Mouse (Mus musculus) kidney, adult 2 months (tissue): ENCODE results near the gene Pibf1. TPM values are rescaled to one million over a fixed set of nuclear protein-coding genes. Genes with fewer than 3 reads are reported as not detected.
A peak's percentile ranks its signal among the peaks of the same experiment; 100 is the strongest.

ENCODE experiments used
- DNase-seq: peaks from one replicate; pipeline ENCODE4 v3.0.0; 2021
- H3K27ac ChIP-seq: fragments of 200-500 bp; 2 replicates; pipeline ENCODE4 v1.5.1; 2012; ENCODE audit warnings: low read depth, low read length, control low read depth, inconsistent platforms; ENCODE audit not compliant: insufficient read depth
- H3K27me3 ChIP-seq: fragments of 200-500 bp; replicated peaks from 2 replicates; pipeline ENCODE4 v1.6.1; 2012; ENCODE audit warnings: mild to moderate bottlenecking, moderate library complexity, low read length, inconsistent platforms; ENCODE audit not compliant: control insufficient read depth, insufficient read depth
- H3K36me3 ChIP-seq: fragments of 200-500 bp; 2 replicates; pipeline ENCODE4 v1.6.1; 2012; ENCODE audit warnings: mild to moderate bottlenecking, moderate library complexity, low read length, inconsistent platforms; ENCODE audit not compliant: control insufficient read depth, insufficient read depth
- H3K4me1 ChIP-seq: fragments of 200-500 bp; 2 replicates; pipeline ENCODE4 v1.6.1; 2011; ENCODE audit warnings: low read length; ENCODE audit not compliant: control insufficient read depth, insufficient read depth
- H3K4me3 ChIP-seq: fragments of 200-500 bp; 2 replicates; pipeline ENCODE4 v1.5.1; 2011; ENCODE audit warnings: mild to moderate bottlenecking, low read depth, low read length, control low read depth; ENCODE audit not compliant: insufficient read depth
- CTCF ChIP-seq: fragments of 200-500 bp; conservative IDR thresholded peaks from 2 replicates; pipeline ENCODE4 v1.5.1; 2011; ENCODE audit warnings: low read depth, mild to moderate bottlenecking, control low read depth, low read length, moderate library complexity, mixed read lengths; ENCODE audit not compliant: insufficient read depth, insufficient read length
- POLR2A ChIP-seq: fragments of 200-500 bp; IDR thresholded peaks from one replicate; pipeline ENCODE4 v1.6.1; 2011; ENCODE audit warnings: low read depth, low read length, control low read depth
- WGBS: fragments of 180-500 bp; shearing (Covaris S2); methylation state at CpG from one replicate; pipeline ENCODE4 v1.1.7; 2018; 5-methylcytosine and 5-hydroxymethylcytosine counted together
- polyA plus RNA-seq: library from polyadenylated mRNA; depleted of rRNA; stranded (reverse); fragments of >200 nt; gene quantifications from 2 replicates; pipeline ENCODE4 v1.2.3, GENCODE M21; 2012

The Pibf1 gene
- polyA plus RNA-seq, 1 experiment: 1.6 TPM

DNA sequence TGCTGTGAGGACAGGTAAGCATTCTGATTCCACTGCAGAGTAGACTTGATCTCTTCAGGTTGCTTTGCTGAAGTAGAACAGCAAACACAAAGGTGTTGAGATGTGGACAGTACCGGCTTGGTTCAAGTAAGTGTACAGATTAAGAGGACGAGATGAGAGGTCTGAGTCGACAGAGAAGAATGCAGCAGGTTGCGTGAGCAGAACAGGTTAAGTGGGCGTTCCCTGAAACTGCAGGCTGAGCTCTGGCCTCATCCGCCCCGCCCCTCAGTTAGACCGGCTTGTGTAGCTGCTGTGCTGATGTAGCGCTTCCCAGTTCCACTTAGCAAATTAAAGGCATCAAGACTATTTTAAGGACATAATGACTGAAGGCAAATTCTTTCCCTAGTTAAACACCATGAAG, 77.3 kb downstream of the Pibf1 start:
- H3K27me3 ChIP-seq: no peaks in the 10 kb centered on the region
- no peak overlapping the region for H3K4me3 ChIP-seq
- no peak for TF ChIP-seq POLR2A
- no peak for TF ChIP-seq CTCF
- H3K4me1 ChIP-seq: no peaks in the 10 kb centered on the region
- DNase-seq: peak; percentile 8
- no peaks in the 10 kb centered on the region for H3K36me3 ChIP-seq
- 44% methylated on average over 9 of the region's 9 CpGs for WGBS
- H3K27ac ChIP-seq: no peak overlapping the region

DNA sequence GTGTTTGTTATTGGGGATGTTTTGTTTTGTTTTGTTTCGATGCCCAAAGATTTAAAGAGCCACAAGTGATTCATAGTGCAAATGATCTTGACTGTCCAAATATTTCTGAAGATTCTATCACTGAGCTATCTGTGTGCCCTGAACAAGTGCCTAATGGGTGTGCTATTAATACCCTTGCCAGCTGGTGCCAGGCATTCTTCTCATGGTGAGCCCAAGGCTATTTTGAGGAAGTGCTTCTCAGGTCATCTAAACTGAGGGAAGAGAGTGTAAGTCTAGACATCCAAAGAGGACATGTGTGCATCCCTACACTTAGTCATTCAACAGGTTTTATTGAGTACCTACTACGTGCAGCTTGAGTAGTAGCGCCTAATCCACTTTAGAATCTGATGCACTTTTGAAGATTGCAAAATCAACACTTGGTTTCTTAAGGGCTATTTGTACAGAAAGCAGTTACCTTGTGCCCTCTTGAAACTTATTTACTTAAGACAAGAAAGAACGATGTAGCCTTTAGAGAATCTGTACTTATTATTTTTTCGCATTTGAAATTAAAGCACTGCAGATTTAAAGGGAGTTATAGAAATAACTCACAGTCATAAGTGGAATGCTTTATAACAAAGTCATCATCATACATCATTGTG, 91.0 kb downstream of the Pibf1 start:
- WGBS: 93% methylated on average over 5 of the region's 5 CpGs
- Histone ChIP-seq H3K27ac (no peak overlapping the region), H3K4me3 (no peak overlapping the region), H3K4me1 (no peaks in the 10 kb centered on the region), H3K36me3 (no peaks in the 10 kb centered on the region), H3K27me3 (no peaks in the 10 kb centered on the region)
- DNase-seq: no peak
- TF ChIP-seq CTCF (no peak), POLR2A (no peak)

DNA sequence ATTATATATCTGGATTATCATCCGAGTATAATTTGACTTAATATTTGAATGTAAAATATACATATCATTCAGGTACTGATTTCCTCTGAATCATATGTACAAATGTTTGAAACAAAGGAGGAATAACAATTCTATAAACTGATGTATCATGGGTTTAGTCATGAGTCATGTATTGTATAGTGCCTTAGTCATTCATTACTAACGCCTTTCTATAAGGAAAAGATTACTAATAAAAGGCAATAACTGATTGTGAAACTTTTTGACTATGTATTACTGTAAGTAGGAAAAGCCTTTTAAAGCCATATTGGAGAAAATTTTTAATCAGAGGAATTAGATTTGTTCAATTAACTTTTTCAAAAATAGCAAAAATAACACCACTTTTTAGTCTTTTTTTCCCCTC, 106.6 kb downstream of the Pibf1 start:
- no peak for DNase-seq
- 96% methylated on average over 2 of the region's 2 CpGs for WGBS
- H3K36me3 ChIP-seq: no peaks in the 10 kb centered on the region; the same call in none of the 2 replicates
- no peak overlapping the region for H3K27ac ChIP-seq
- no peak for TF ChIP-seq POLR2A
- no peak for TF ChIP-seq CTCF
- H3K4me3 ChIP-seq: no peak overlapping the region
- no peaks in the 10 kb centered on the region for H3K4me1 ChIP-seq
- no peaks in the 10 kb centered on the region for H3K27me3 ChIP-seq

DNA sequence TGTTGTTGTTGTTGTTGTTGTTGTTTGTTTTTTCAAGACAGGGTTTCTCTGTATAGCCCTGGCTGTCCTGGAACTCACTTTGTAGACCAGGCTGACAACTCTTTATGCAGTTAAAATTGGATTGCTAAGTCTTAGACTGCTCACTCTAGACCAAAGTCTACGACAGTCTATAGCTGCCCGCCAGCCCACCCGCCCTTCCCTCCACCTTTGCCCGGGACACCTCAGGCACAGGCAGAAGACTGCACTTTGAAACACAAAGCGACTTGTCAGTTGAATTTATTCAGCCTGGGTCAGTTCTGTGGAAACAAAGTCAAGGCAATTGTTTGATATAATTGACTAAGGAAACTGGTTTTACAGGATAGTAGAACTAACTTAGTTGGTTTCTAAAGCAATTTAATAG, 107.4 kb downstream of the Pibf1 start:
- no peaks in the 10 kb centered on the region for H3K4me1 ChIP-seq
- no peak overlapping the region for H3K4me3 ChIP-seq
- H3K27me3 ChIP-seq: no peaks in the 10 kb centered on the region
- no peaks in the 10 kb centered on the region; the same call in 1 of the 2 replicates for H3K36me3 ChIP-seq
- peak; percentile 23 for DNase-seq
- no peak overlapping the region for H3K27ac ChIP-seq
- 76% methylated on average over 5 of the region's 5 CpGs for WGBS
- TF ChIP-seq POLR2A: no peak
- no peak for TF ChIP-seq CTCF

DNA sequence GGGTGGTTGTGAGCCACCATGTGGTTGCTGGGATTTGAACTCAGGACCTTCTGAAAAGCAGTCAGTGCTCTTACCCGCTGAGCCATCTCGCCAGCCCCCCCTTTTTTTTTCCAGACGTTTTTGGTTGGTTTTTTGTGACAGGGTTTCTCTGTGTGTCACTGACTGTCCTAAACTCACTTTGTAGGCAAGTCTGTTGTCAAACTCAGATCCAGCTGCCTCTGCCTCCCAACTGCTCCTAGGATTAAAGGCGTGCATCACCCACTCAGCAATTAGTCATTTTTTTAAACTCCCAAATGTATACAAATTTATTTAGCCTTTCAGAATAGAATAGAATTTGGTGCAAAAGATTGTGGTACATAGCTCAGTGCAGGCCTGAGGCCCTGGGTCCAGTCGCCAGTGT, 111.2 kb downstream of the Pibf1 start:
- Histone ChIP-seq H3K4me3 (no peak overlapping the region), H3K4me1 (no peaks in the 10 kb centered on the region), H3K27ac (no peak overlapping the region), H3K36me3 (no peaks in the 10 kb centered on the region; the same call in 1 of the 2 replicates), H3K27me3 (no peaks in the 10 kb centered on the region)
- 84% methylated on average over 5 of the region's 5 CpGs for WGBS
- no peak for DNase-seq
- TF ChIP-seq POLR2A (no peak), CTCF (no peak)

DNA sequence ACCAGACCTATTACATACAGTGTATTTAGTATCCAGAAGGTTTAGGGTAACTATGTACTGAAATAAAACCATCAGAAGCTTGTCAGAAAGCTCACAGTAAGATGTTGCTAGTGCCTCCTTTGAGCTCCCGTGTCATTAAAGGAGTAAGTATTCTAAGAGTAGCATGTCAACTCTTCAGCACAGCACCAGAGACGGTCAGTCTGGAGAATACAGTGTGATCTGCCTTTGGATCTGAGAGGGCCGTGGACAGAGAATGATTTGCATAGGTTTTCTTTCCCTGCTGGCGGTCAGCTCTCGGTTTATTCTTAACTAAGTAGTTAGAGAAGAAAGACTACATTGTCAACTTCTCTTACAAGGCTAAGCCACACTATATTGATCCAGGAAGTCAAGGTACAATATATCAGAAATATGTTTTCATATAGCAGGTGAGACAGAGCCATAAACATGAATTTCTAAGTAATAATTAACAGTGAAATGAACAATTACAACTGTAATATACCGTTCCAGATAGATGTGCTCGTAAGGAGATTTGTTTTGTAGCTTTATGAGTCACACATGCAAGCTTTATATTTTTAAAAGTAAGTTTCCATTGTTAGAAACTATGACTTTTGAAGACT, 119.3 kb downstream of the Pibf1 start:
- Histone ChIP-seq H3K36me3 (no peaks in the 10 kb centered on the region; the same call in 1 of the 2 replicates), H3K27ac (no peak overlapping the region), H3K27me3 (no peaks in the 10 kb centered on the region), H3K4me3 (no peak overlapping the region), H3K4me1 (no peaks in the 10 kb centered on the region)
- WGBS: 78% methylated on average over 7 of the region's 7 CpGs
- no peak for TF ChIP-seq CTCF
- no peak for DNase-seq

DNA sequence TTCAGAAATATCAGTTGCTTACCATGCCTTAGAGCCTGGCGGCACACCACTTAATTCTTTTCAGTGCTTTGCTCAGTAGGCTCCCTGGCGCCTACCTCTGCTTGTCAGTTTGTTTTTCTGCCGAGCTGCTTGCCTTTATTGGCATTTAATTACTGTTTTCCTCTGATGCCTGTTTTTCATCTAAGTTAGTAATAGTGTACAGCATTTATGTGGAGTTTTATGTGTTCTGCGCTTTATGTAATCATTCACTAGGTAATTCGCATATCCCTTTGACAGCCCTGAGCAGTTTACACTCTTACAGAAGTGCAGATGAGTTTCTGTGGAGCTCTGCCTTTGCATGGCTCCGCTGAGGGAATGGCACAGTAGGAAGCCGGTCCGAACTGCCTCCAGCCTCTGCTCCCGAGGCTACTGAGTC, 120.5 kb downstream of the Pibf1 start:
- no peaks in the 10 kb centered on the region; the same call in 1 of the 2 replicates for H3K36me3 ChIP-seq
- no peaks in the 10 kb centered on the region for H3K4me1 ChIP-seq
- no peaks in the 10 kb centered on the region for H3K27me3 ChIP-seq
- no peak for DNase-seq
- H3K4me3 ChIP-seq: no peak overlapping the region
- WGBS: 39% methylated on average over 9 of the region's 9 CpGs
- H3K27ac ChIP-seq: no peak overlapping the region
- no peak for TF ChIP-seq CTCF
- no peak for TF ChIP-seq POLR2A
